Mouse (Mus musculus): Measurements from ENCODE around the gene Gm4201. TPM values are rescaled to one million over a fixed set of nuclear protein-coding genes. Genes with fewer than 3 reads are reported as not detected.
"Not testable (repeated sequence)": the region's sequence is repeated elsewhere in the genome, so short reads cannot be mapped to it uniquely, and the experiment has no call there.

The Gm4201 gene
- polyA plus RNA-seq (2012; rRNA removed) (not detected in 2 replicates), polyA plus RNA-seq (2014; fragmentation: Nextera tagmentation; extraction: Ambion mirVana) (not detected in 2 replicates)

GRCm38 (mm10) chr7:22565243-22565642 is at the start of gene Gm4201:
TSS of gene Gm4201 (minus strand) at chr7:22565343.
- H3K27ac ChIP-seq (replicated peaks; ENCODE audit: low read depth, low read length); H3K27me3 ChIP-seq (ENCODE audit: control insufficient read depth, insufficient read depth, low read length); ATAC-seq (ENCODE audit: low FRiP score, low read depth); H3K9ac ChIP-seq (ENCODE audit: low read depth, low read length, severe bottlenecking); H3K4me1 ChIP-seq (ENCODE audit: control insufficient read depth, insufficient read depth, low read length); H3K4me2 ChIP-seq (replicated peaks; ENCODE audit: low read depth, low read length, severe bottlenecking); DNase-seq (ENCODE audit: low spot score); H3K36me3 ChIP-seq (ENCODE audit: control insufficient read depth, insufficient read depth, low read length); H3K4me3 ChIP-seq (replicated peaks; ENCODE audit: low read length); H3K9me3 ChIP-seq (ENCODE audit: control insufficient read depth, low read length): not testable (repeated sequence)
- WGBS, result no CpG with 5 or more reads among the region's 3 CpGs

GRCm38 (mm10) chr7:22588027-22588426 is 22.9 kb upstream of the Gm4201 start, which contains the start of gene Gm4565:
TSS of gene Gm4565 (minus strand) at chr7:22588127.
- H3K36me3 ChIP-seq (ENCODE audit: control insufficient read depth, insufficient read depth, low read length); ATAC-seq (ENCODE audit: low FRiP score, low read depth); H3K27ac ChIP-seq (replicated peaks; ENCODE audit: low read depth, low read length); H3K27me3 ChIP-seq (ENCODE audit: control insufficient read depth, insufficient read depth, low read length); H3K9me3 ChIP-seq (ENCODE audit: control insufficient read depth, low read length); H3K4me3 ChIP-seq (replicated peaks; ENCODE audit: low read length); H3K9ac ChIP-seq (ENCODE audit: low read depth, low read length, severe bottlenecking); H3K4me2 ChIP-seq (replicated peaks; ENCODE audit: low read depth, low read length, severe bottlenecking); H3K4me1 ChIP-seq (ENCODE audit: control insufficient read depth, insufficient read depth, low read length); DNase-seq (ENCODE audit: low spot score): not testable (repeated sequence)
- 87% methylated on average over 2 of the region's 4 CpGs for WGBS

GRCm38 (mm10) chr7:22534787-22535186 is 30.4 kb downstream of the Gm4201 start, which contains the start of gene Gm8677:
TSS of gene Gm8677 (minus strand) at chr7:22534887.
- not testable (repeated sequence) for H3K9me3 ChIP-seq (ENCODE audit: control insufficient read depth, low read length); H3K4me3 ChIP-seq (replicated peaks; ENCODE audit: low read length); H3K27me3 ChIP-seq (ENCODE audit: control insufficient read depth, insufficient read depth, low read length); ATAC-seq (ENCODE audit: low FRiP score, low read depth); H3K36me3 ChIP-seq (ENCODE audit: control insufficient read depth, insufficient read depth, low read length); H3K9ac ChIP-seq (ENCODE audit: low read depth, low read length, severe bottlenecking); H3K4me2 ChIP-seq (replicated peaks; ENCODE audit: low read depth, low read length, severe bottlenecking); H3K27ac ChIP-seq (replicated peaks; ENCODE audit: low read depth, low read length); H3K4me1 ChIP-seq (ENCODE audit: control insufficient read depth, insufficient read depth, low read length); DNase-seq (ENCODE audit: low spot score)
- WGBS, result no CpG with 5 or more reads among the region's 1 CpGs

GRCm38 (mm10) chr7:22522667-22523066 is 42.5 kb downstream of the Gm4201 start, which contains the start of gene Vmn1r152:
TSS of gene Vmn1r152 (plus strand) at chr7:22522967.
- H3K27me3 ChIP-seq (ENCODE audit: control insufficient read depth, insufficient read depth, low read length); DNase-seq (ENCODE audit: low spot score); H3K4me3 ChIP-seq (replicated peaks; ENCODE audit: low read length); ATAC-seq (ENCODE audit: low FRiP score, low read depth); H3K9me3 ChIP-seq (ENCODE audit: control insufficient read depth, low read length); H3K9ac ChIP-seq (ENCODE audit: low read depth, low read length, severe bottlenecking); H3K36me3 ChIP-seq (ENCODE audit: control insufficient read depth, insufficient read depth, low read length); H3K27ac ChIP-seq (replicated peaks; ENCODE audit: low read depth, low read length); H3K4me1 ChIP-seq (ENCODE audit: control insufficient read depth, insufficient read depth, low read length); H3K4me2 ChIP-seq (replicated peaks; ENCODE audit: low read depth, low read length, severe bottlenecking): not testable (repeated sequence)
- WGBS, result no CpG with 5 or more reads among the region's 3 CpGs

Other genes starting within 250 kb of the Gm4201 start
- gene Gm4187, start 235.6 kb downstream of the Gm4201 start, polyA plus RNA-seq (2012; rRNA removed), result not detected in 2 replicates
- gene Gm4187, start 235.6 kb downstream of the Gm4201 start, polyA plus RNA-seq (2014; fragmentation: Nextera tagmentation; extraction: Ambion mirVana), result not detected in 2 replicates
- not detected in 2 replicates for gene Gm8660, start 194.3 kb downstream of the Gm4201 start, polyA plus RNA-seq (2012; rRNA removed)
- gene Gm8660, start 194.3 kb downstream of the Gm4201 start, polyA plus RNA-seq (2014; fragmentation: Nextera tagmentation; extraction: Ambion mirVana), result not detected in 2 replicates
- not detected in 2 replicates for gene Vmn1r148, start 151.8 kb downstream of the Gm4201 start, polyA plus RNA-seq (2012; rRNA removed)
- not detected in 2 replicates for gene Vmn1r148, start 151.8 kb downstream of the Gm4201 start, polyA plus RNA-seq (2014; fragmentation: Nextera tagmentation; extraction: Ambion mirVana)
- gene Vmn1r149, start 127.1 kb downstream of the Gm4201 start, polyA plus RNA-seq (2012; rRNA removed), result not detected in 2 replicates
- not detected in 2 replicates for gene Vmn1r149, start 127.1 kb downstream of the Gm4201 start, polyA plus RNA-seq (2014; fragmentation: Nextera tagmentation; extraction: Ambion mirVana)
- not detected in 2 replicates for gene Gm10665, start 101.3 kb downstream of the Gm4201 start, polyA plus RNA-seq (2012; rRNA removed)
- not detected in 2 replicates for gene Gm10665, start 101.3 kb downstream of the Gm4201 start, polyA plus RNA-seq (2014; fragmentation: Nextera tagmentation; extraction: Ambion mirVana)
- gene Vmn1r151, start 65.7 kb downstream of the Gm4201 start, polyA plus RNA-seq (2012; rRNA removed), result not detected in 2 replicates
- gene Vmn1r151, start 65.7 kb downstream of the Gm4201 start, polyA plus RNA-seq (2014; fragmentation: Nextera tagmentation; extraction: Ambion mirVana), result not detected in 2 replicates
- gene Vmn1r152, start 42.4 kb downstream of the Gm4201 start, polyA plus RNA-seq (2012; rRNA removed), result not detected in 2 replicates
- gene Vmn1r152, start 42.4 kb downstream of the Gm4201 start, polyA plus RNA-seq (2014; fragmentation: Nextera tagmentation; extraction: Ambion mirVana), result not detected in 2 replicates
- not detected in 2 replicates for gene Gm8677, start 30.5 kb downstream of the Gm4201 start, polyA plus RNA-seq (2012; rRNA removed)
- gene Gm8677, start 30.5 kb downstream of the Gm4201 start, polyA plus RNA-seq (2014; fragmentation: Nextera tagmentation; extraction: Ambion mirVana), result not detected in 2 replicates
- not detected in 2 replicates for gene Gm4565, start 22.8 kb upstream of the Gm4201 start, polyA plus RNA-seq (2012; rRNA removed)
- not detected in 2 replicates for gene Gm4565, start 22.8 kb upstream of the Gm4201 start, polyA plus RNA-seq (2014; fragmentation: Nextera tagmentation; extraction: Ambion mirVana)
- gene Vmn1r155, start 92.7 kb upstream of the Gm4201 start, polyA plus RNA-seq (2012; rRNA removed), result not detected in 2 replicates
- not detected in 2 replicates for gene Vmn1r155, start 92.7 kb upstream of the Gm4201 start, polyA plus RNA-seq (2014; fragmentation: Nextera tagmentation; extraction: Ambion mirVana)
- gene Gm8693, start 127.0 kb upstream of the Gm4201 start, polyA plus RNA-seq (2012; rRNA removed), result not detected in 2 replicates
- gene Gm8693, start 127.0 kb upstream of the Gm4201 start, polyA plus RNA-seq (2014; fragmentation: Nextera tagmentation; extraction: Ambion mirVana), result not detected in 2 replicates
- gene Gm4567, start 154.4 kb upstream of the Gm4201 start, polyA plus RNA-seq (2012; rRNA removed), result not detected in 2 replicates
- gene Gm4567, start 154.4 kb upstream of the Gm4201 start, polyA plus RNA-seq (2014; fragmentation: Nextera tagmentation; extraction: Ambion mirVana), result not detected in 2 replicates
- gene Vmn1r157, start 196.4 kb upstream of the Gm4201 start, polyA plus RNA-seq (2012; rRNA removed), result not detected in 2 replicates
- not detected in 2 replicates for gene Vmn1r157, start 196.4 kb upstream of the Gm4201 start, polyA plus RNA-seq (2014; fragmentation: Nextera tagmentation; extraction: Ambion mirVana)
- gene Vmn1r158, start 225.4 kb upstream of the Gm4201 start, polyA plus RNA-seq (2012; rRNA removed), result not detected in 2 replicates
- not detected in 2 replicates for gene Vmn1r158, start 225.4 kb upstream of the Gm4201 start, polyA plus RNA-seq (2014; fragmentation: Nextera tagmentation; extraction: Ambion mirVana)